Mouse (Mus musculus) retina, postnatal 1 day (tissue): Measurements from ENCODE around the gene Lsm4.
A peak's percentile ranks its signal among the peaks of the same experiment; 100 is the strongest.

Experiments
- DNase-seq: peaks from one replicate; pipeline ENCODE4 v3.0.0-alpha.2; 2012

The Lsm4 gene

DNA sequence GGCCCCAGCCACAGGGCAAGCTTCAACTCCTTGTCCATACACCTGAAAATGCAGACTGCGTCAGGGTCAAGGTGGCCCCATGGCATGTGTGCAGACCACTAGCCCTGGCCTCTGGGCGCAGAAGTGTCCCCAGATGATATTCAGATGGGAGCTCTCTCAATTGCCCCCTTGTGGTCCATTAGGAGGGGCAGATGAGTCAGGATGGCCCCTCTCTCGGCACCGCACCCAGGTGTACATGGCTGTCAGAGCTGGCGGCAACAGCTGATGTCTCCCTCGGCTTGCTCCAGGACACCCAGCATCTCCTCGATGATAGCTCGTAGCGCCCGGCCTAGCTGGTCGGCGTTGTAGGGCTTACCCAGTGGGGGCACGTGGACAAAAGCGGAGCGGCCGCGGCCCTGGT is 22.7 kb upstream of the Lsm4 start:
- no peak for DNase-seq

DNA sequence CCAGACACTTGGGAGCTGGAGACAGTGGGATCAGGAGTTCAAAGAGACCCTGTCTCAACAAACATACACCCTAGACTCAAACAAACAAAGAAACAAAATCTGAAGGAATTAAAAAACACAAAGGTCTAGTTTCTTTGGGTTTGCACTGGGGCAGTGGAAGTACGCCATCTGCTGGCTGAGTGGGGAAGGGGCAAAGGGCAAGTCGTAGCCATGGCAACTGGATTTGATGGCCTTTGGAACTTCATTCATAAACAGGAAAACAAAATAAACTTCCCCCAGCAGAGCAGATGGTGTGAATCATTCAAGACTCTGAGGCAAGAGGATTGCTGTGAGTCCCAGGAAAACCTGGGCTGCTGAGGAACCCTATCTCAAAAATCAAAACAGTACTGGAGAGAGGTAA is 19.8 kb upstream of the Lsm4 start:
- DNase-seq: peak; percentile 54

DNA sequence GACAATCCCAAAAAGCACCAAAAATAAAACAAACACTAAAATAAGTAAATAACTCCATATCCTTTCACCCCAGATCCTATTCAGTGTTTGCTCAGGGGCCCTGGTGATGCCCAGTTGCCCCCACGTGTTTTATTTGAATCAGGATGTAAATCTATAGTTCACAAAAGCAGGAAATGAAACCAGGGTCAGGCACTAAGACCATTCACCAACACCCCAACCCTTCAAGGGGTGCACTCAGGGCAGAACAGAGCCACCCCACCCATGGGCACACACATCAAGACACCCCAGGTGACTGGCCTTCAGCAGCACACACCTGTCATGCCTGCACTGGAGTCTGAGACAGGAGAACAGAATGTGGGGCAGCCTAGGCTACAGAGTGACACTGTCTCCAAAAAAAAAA is 18.9 kb upstream of the Lsm4 start:
- DNase-seq: no peak

DNA sequence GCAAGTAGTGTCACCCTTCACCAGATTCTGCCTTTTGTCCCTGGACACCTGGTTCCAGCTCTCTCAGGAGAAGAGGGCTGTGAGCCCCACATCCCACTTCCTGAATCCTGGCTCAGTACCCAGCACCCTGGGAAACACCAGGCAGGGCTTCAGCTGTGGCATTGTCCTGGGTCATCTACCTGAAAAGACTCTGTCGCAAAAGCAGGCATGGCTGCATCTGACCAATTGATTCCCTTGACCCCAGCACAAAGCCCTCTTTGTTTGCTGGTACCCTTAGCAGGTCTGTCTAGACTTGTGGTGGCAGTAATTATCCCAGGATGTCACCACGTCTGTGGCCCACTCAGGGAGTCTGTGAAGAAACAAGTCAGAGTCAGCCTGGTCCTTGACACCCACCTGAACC is 17.6 kb upstream of the Lsm4 start:
- DNase-seq: no peak

DNA sequence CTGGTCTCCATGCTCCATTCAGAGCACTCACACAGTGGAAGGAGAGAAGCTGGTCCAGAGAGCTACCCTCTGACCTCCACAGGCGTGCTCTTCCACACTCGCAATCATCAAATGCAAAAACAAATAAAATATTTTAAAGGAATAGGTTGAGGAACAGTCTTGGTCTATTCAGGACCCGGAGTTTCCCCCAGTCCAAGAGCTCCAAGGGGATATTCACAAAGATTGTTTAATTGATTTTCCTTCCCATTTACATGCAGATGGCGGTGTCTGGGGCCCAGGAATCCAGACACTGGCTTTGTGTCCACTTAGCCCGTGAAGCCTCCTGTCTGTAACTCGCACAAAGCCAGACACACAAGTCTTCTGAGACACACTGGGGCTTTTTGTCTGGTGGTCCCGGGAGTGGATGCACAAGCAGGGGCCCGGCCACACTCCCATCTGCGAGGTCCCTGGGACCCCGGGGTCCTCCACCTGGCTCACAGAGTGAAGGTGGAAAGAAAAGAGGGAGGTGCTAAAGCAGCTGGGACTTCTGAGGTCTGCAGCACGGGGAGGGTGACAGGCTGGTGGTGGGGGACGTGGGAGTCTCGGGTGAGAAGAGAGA is 16.8 kb upstream of the Lsm4 start:
- no peak for DNase-seq

DNA sequence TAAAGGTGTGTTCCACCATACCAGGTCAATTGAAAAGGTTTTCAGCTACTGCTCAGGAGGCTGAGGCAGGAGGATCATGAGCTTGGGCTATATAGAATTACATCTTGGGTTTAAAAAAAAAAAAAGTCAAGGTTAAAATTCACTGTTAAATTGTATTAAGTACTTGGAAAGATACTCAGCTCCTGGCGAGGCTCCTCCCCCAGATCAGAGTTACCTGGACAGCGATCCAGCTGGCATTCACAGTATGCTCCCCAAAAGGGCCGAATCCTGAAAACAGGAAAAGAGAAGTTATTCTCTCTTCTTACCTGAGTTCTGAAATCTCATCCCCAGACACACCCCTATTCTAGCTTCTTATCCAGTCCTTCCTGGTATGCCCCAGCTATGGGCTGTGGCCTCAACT is 15.8 kb upstream of the Lsm4 start:
- DNase-seq: no peak

DNA sequence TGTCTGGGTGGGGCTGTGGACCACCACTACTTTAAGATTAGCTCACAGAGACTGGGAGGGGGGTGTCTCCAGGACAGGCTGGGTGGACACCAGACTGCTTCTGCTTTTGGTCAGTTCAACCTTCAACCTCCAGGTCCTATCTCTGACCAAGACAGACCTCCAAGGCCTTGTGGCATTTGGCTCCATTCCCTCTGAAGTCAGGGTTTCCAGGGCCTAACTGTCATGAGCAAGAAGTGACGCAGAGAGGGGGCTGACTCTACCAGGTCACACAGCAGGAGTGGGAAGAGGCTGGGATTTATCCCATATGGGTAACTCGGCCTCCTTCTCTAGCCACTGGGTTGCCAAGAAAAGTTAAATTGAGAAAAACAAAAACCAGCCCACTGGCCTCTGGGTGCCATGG is 15.3 kb upstream of the Lsm4 start:
- DNase-seq: no peak

DNA sequence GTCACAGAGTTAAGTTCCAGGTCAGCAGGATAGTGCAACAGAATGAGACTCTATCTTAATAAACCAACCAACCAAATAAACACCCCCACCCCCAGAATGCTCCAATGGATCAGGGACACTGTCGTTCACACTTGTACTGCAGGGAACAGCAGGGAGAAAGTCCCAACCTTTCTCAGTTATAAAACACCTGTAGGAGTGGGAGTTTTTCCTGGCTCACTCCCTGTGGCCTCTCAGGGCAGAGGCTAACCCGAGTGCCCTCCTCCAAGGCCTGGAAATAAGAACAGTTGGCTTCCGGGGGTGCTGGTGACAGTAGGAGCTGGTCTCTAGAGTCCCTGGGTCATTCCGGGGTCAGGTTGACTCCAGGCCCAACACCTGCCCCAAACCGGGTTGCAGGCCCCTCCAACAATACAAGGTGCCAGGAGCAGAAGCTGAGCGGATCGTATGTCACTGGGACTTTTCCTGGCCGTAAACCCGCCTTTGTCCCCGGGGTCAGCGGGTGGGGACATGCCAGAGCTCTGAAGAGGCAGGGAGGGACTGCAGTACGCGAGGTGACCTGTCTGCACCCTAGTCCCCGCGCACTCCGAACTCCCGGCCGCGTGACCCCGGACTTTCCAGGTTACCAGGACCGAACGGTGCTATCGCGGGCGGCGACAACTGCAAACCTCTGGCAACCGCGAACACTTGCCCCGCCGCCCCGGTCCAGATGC is 14.0 kb upstream of the Lsm4 start:
- no peak for DNase-seq

DNA sequence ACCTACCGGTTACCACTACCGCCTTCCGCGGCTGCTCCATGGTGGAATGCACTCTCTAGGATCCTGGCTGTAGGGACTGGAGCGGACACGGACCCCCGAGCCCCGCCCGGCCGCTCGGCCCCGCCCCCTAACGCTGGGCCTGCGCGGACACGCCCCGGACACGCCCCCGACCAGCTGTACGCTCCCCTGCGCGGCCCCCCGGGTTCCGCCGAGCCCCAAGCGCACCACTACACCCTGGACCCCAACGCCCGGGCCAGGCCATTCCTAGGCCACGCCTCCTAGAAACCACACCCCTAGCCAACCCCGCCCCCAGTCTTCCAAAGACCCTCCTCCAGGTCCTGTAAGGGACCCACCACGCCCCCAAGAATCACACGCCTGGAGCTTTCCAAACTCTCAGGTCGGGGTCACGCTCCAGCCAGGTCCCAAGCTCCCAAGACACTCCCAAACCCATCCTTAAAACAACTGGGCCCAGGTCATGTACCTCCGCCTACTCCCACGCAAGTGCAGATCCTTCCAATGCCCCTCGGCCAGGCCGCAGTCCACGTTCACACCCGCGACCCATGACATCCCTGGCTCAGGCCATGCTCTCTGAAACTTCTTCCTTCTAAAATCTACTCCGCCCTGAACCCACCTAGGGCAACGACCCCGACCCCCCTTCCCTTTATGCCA is 13.3 kb upstream of the Lsm4 start:
- DNase-seq: peak; percentile 95

DNA sequence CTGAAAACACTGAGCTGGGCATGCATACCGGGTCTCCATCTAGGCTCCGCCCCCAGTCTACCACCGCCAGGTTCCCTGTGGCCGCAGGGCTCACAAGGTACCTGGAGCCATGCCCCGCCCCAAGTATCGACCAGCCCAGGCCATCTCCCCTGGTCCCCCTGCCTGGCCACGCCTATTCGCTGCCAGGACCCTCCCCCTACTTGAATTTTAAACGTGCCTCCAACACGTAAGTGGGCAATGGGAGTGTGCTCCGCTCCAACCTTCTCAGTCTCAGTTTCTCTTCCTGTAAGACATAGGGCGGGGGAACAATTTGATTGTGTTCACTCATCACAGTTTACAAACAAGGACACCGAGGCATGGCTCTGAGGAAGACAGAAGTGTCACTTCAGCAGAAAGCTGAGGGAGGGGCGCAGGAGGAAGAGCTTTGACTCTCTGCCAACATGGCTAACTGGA is 12.7 kb upstream of the Lsm4 start, which contains the start of gene Pgpep1:
TSS of gene Pgpep1 (minus strand) at position 116 of the 453 bp plus-strand sequence.
- peak; percentile 50 for DNase-seq

DNA sequence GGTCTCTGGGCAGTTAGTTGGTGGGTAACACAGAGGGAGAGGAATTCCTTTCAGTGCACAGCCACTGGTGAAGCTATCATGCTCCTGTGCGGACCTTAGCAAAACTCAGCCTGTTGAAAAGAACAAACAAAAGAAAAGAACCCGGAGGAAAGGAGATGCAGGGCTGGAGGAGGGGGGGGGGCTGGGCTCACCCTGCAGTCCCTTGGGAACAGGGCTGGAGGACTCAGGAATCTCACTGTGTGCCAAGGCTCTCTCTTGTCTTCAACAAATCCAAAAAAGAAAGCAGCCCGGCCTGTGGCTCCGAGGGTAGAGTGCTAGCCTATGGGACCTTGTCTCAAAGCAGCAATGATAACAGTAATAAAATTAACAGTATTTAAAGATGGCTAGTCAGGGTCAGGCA is 9.4 kb upstream of the Lsm4 start:
- no peak for DNase-seq

DNA sequence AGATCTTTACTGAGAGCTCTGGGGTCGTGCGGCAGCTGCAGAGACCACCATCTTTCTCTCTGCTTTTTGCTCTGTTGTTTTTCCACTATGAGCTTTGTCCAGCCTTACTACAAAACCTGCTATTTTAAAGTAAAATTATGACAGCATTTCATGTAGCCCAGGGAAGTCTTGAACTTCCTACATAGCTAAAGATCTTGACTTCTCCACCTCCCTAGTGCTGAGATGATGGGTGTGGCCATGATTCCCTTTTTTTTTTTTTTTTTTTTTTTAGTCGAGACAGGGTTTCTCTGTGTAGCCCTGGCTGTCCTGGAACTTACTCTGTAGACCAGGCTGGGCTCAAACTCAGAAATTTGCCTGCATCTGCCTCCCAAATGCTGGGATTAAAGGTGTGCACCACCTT is 8.4 kb upstream of the Lsm4 start:
- no peak for DNase-seq

DNA sequence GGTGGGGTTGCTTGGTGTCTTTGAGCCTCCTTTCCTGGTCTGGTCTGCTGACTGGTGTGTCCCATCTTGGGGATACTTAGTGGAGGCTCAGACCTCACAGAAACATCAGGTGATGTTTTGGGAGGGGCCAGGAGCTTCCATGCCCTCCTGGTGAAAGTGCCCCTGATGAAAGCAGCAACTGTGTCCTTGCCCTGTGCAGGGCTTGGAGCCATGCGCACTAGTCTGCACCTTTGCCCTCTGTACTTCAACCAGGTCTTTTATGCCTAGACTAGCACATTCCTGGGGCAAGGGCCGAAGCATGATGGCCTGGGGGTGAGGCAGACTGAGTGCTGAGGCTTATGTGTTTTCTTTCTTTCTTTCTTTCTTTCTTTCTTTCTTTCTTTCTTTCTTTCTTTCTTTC is 7.4 kb upstream of the Lsm4 start:
- no peak for DNase-seq

DNA sequence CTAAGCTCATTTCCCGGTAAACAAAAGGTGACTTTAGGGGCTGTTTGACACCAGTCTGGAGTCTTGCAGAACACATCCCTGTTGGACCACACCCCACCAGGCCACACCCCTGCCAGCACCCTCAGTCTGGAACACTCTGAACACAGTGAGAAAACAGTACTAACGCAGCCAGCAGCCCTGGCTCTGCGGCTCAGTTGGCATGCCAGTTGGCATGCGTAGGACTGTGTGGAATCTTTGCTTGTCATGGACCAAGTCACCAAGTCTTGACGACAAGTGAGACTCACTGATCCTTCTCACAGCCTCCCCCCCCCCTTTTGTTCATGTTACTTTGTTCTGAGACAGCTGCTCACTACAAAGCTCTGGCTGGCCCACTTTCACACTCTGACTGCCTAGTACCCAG is 6.0 kb upstream of the Lsm4 start:
- peak; percentile 49 for DNase-seq

DNA sequence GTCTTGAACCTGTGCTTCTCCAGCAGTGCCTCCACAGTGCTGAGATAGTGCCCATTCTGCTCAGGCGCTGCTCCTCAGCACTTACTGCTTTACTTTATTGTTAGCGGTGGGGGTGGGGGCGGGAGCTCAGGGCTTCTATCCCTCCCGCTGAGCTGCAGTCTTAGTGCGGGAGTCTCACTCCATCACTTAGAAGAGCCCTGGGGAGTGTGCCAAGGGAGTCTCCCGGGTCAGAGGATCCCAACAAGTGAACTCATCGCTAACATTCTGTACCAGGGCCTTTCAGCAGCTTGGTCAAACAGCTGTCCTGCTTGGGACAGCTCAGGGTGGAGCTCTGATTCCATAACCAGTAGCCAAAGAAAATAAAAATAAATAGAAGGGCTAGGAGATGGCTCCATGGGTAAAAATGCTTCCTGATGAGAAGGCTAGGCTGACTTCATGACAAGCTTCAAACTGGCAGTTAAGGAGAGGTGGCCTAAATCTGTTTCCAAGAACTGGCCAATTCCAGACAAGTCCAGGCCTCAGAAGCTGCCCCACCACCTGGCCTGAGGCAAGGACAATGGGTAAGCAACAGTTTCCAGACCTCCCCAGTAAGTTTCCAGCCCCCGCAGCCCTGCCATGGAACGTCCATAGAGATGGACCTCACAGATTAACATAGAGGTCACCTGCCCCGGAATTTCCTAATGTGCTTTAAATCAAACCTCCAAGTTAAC is 1.3 kb upstream of the Lsm4 start:
- DNase-seq: no peak

DNA sequence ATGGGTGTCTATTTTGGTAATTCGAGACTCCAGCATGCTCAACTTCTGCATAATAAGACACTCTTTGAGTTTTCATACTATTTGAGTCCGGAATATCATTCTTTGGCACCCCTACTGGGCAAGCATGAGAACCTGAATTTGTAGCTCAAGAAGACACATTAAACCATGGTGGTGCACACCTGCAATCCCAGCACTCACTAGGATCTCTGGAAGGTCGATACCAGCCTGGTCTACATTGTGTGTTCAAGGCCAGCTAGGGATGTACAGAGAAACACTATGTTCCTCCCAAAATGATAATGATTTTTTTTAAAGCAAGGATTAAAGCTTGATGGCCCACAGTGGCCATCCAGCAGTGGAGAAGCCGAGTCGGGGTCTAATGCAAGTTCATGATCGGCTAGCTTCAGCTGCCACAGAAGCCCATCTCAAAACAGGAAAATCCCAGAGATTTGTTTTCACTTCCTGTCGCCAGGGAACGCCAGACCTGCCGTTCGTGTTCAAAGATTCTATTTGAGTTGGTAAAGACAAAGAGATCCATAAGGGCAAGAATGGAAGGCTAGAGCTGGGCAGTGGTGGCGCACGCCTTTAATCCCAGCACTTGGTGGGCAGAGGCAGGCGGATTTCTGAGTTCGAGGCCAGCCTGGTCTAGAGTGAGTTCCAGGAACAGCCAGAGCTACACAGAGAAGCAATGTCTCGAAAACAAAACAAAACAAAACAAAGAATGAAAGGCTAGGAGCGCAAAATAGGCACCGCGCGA is 546 bp upstream of the Lsm4 start:
- no peak for DNase-seq

DNA sequence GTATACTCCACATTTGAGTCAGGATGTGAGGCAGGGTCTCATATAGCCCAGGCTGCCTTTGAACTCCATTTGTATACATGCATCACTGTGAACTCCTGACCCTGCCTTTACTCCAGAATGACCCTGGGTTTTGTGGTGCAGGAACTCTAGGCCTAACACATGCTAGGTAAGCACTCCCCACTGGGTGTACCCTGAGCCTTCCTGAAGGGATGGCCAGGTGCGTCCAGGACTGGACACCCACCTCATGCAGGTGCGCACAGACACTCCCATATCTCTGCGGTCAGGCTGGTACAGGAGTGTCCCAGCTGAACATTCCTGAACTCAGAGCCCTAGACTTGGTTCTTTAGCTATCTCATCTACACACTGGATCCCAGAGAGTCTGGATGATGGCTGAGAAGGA is 1.1 kb downstream of the Lsm4 start:
- no peak for DNase-seq

DNA sequence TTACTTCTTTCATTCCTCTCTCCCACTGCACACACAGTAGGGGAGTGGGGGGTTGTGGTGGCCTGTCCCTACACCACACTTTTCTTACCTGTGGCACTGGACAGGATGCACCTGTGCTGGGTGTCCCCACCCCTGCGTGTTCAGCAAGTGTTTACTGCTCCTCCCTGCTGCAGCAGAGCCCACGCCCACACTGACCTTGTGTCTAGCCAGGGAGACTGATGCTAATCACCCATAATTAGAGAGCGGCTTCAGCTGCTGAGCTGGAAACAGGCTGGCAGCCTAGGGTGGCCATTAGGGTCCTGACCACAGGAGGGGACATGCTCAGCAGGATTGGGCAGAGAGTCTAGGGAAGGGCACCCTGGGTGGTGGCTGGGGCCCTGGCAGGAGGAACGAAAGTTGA is 1.7 kb downstream of the Lsm4 start:
- DNase-seq: peak; percentile 68

DNA sequence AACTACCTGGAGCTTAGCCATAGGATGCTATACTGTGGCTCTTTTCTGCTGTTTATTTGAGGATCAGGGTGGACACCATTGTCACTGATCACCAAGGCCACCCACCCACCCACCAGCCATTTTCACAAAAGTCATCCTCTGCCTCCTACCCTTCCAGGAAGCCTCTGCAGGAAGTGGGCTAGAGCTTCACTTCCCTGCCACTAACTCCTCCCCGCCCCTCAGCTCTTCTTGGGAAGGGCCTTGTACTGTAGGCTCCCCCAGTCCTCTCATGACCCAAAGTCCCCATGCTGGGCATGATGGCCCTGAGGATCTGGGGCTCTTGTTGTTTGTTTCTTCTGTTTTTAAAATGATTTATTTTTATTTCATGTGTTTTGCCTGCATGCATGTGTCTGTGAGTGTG is 2.3 kb downstream of the Lsm4 start:
- no peak for DNase-seq

DNA sequence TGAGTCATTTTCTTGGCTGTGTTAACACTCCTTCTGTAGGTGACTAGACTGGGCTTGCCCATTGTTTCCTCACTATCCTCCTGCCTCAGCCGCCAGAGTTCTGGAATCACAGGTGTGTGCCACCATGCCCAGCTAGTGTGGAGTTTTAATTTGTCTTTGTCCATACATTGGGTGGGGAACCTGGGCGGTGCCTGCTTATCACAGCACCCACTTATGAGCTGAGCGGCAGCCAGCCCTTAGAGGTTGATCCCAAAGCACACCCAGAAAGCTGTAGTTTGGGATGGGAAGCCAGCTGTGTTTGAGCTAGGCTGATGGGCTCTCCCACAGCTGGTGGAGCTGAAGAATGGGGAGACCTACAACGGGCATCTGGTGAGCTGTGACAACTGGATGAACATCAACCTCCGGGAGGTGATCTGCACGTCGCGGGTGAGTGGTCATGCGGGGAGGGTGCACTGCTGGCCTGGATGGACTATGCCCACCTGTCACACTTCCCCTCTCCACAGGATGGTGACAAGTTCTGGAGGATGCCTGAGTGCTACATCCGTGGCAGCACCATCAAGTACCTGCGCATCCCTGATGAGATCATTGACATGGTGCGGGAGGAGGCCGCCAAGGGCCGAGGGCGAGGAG is 4.5 kb downstream of the Lsm4 start:
- no peak for DNase-seq

DNA sequence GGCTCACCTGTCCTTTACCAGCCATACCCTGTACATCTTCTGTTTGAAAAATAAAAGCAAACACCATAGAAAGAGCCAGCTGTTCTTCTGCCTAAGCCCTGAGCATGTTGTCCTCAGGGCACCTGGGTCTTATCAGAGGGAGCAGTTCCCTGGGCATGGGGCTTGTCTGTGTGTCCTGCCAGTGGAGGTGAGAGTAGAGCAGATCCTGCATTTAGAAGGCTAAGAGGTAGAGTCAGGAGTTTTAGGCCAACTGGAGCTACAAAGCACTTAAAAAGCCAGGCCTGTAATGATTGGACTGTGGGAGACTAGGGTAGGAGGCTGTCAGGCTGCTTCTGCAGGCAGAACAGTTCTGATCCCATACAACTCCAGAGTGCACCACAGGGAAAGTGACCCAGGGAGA is 5.6 kb downstream of the Lsm4 start:
- no peak for DNase-seq

DNA sequence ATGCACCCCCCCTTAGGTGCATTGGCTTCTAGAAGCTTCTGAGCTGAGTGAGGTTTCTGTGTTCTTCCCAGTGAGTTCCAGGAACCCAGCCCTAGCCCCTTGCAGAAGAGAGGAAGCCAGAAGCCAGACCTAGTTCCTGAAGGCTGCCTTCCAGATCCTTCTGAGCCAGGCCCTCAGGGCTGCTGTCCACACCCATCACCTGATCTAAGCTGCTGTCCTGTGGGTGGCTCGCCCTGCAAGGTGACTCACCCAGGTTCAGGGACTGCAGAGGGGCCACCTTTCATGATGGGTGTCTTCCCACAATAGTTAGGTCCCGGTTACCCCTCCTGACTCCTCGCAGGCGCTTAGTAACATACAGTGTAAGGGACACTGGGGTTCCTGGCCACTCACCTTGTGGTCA is 6.4 kb downstream of the Lsm4 start:
- no peak for DNase-seq

DNA sequence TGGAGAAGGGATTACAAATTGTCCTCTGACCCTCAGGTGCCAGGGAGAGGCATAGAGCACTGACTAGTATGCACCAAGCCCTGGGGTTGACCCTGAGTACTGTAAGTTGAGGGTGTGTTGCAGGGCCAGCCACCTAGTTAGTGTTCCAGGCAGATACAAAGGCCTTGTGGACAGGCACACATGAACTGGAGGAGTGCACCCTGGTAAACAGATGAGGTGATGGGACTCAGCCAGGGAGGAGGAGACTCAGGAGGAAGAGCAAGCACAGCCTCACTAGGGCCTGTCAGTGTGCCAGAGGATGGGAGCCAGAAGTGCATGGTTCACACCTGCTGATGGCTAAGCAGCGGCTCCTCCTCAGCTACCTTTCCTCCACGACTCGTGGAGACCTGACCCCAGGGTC is 7.0 kb downstream of the Lsm4 start:
- DNase-seq: no peak
